Mouse (Mus musculus) left cerebral cortex, adult 18-20 months (tissue): ENCODE data around the gene Clgn. TPM values are rescaled to one million over a fixed set of nuclear protein-coding genes. Genes with fewer than 3 reads are reported as not detected.
"Not testable (repeated sequence)": the region's sequence is repeated elsewhere in the genome, so short reads cannot be mapped to it uniquely, and the experiment has no call there.

Experiments used
- DNase-seq, 2 experiments: peaks; one replicate each; pipeline ENCODE4 v3.0.0; 2021 to 2022; ENCODE audit warnings: low spot score in 2 of 2, mixed read lengths in 1 of 2
- total RNA-seq, 2 experiments: library from RNA; stranded (reverse); gene quantifications; 2 replicates each; pipeline ENCODE4 v1.2.3; 2021

The Clgn gene
- total RNA-seq, 2 experiments from 2014 or later = 8.9 to 11.0 TPM

DNA sequence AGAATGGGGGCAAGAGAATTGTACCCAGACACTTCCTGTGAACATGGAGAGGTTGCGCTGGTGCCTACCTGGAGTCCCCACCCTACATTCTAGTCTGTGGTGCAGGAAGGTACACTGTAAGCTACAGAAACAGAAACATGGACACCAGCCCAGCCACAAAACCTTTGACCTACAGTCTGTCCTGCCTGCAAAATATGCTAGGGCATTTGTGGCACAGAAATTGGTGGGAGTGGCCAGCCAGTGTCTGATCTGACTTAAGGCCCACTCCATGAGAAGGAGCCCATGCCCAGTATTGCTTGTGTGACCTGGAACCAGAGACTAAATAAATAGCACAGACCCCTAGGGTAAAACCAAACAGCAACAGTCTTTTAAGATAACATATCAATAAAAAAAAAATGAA lies 31.7 kb downstream of the Clgn start:
- DNase-seq = no peak

- no peak for DNase-seq
These were observed 33.6 kb downstream of the Clgn start for GRCm38 (mm10) chr8:83423032-83423825.

GRCm38 (mm10) chr8:83425202-83425601 lies 35.5 kb downstream of the Clgn start:
- no peak for DNase-seq

DNA sequence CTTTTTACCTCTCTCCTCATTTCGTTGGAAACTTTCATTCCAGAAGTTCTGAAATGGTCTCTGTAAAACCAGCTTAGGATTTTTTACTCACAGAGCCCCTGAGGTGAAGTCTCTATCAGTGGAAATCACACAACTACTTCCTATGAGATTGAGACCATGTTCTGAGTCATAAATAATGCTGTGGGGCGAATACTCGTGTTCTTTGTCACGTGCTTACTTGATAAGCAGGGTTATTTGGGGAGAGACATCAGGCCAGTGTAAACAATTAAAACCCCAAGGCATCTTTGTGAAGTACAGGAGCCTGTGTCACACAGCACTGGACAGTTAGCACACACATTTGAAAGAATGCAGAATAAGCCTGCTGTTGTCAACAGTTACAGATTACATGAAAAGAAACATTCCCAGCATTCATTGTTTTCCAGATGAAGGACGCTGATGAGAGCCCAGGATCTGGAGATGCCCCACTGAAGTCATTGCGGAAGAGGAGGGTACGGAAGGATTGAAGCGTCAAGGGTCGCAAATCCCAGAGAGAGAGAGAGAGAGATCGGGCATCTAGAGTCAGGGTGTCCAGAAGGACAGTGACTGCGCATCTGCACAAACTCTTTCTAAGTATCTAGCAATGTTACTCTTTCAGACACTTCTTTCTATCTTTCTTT lies 36.6 kb downstream of the Clgn start:
- no peak for DNase-seq

DNA sequence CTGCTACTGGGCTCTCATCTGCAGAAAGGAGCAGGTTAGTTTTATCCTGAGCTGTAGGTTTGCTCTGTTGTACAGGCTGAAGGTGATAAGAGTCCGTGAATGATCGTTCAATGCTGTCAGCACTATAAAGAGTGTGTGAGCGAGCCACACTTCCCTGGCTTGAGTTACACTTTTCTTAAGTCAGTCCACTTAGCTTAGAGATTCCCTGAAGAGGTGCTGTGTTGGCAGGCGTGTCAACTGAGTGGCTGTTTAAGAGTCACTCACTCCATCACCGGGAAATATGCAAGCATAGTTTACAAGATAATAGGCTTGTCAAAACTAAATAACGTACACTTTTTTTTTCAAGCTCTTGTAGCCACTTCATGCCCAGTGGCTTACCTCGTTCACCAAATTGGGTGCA lies 37.3 kb downstream of the Clgn start:
- DNase-seq = no peak

DNA sequence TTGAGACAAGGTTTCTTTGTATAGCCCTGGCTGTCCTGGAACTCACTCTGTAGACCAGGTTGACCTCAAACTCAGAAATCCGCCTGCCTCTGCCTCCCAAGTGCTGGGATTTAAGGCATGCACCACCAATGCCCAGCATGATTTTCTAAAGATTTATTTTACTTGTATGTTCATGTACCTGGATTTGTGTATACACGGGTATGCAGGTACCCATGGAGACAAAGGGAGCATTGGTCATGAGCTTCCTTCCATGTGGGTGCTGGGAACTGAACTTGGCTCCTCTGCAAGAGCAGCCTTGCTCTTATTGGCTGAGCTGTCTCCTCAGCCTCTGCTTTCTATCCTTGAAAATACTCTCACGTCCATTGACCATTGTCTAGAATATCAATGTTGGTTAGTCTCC lies 39.0 kb downstream of the Clgn start:
- not testable (repeated sequence) for DNase-seq

GRCm38 (mm10) chr8:83429071-83429524 lies 39.4 kb downstream of the Clgn start:
- no peak for DNase-seq

- no peak for DNase-seq
These were observed 47.4 kb downstream of the Clgn start for GRCm38 (mm10) chr8:83437077-83437476.

DNA sequence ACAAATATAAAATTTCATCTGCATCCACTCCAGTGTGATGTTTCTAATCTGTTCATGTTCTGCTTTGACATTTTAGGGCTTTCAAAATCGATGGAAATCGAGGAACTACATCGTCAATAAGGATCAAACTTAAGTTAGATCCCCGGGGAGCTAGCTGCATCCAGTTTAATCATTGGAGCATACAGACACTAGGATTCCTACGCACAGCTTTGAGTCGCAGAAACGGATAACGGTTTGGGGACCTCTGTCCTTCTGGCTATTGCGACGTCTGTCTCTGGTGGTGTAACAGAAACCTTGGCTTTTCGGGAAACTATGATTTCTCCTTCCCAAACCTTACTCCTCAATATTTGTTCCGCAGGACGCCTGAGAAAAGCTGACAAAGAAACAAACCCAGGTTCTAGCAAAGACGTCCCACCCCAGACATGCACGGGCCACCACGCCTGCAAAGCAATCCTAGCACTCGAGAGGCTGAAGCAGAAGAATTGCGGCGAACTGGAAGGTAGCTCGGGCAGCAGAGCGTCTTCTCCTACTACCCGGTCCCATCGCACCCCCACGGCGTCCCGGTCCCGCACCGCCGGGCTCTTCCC lies 52.1 kb downstream of the Clgn start:
- DNase-seq = no peak

DNA sequence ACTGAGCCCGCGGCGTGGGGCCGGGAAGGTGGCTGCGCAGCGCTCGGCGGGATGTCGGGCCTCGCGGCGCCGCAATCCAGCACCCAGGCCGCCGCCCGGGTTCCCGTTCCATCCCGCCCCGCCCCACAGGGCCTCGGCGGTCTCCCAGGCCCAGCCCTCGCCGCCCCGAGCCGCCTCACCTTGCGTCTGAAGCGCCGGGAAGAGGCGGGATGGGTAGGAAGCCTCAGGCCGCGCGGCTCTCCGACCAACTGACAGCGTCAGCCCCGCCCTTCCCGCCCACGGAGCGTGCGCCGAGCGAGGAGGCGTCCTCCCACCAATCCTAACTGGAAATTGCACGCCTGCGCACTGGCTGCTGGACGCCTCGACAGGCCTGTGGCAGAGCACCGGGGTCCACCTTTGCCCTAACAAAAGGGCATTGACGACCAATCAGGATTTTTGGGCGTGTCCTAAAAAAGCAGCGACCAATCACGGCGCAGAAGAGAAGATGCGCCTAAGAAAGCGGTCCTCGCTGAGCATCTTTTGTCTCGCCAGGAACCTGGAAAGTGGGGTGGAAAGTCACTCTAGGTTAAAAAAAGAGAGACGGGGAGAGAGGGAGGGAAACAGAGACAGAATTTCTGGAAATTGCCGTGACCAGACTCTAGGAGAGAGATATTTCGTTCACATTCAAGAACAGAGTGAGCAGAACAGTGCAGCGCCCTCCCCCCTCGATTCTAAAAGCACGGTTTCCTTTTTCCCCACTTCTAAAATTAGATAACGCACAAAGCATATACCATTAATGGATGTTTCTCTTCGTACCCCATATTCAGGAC lies 52.8 kb downstream of the Clgn start:
- peak; percentile 95 to 96 for DNase-seq

- DNase-seq = no peak
These were observed 53.4 kb downstream of the Clgn start for GRCm38 (mm10) chr8:83443052-83443400.

GRCm38 (mm10) chr8:83449960-83450359 lies 60.3 kb downstream of the Clgn start:
- peak; percentile 18 to 36 for DNase-seq

DNA sequence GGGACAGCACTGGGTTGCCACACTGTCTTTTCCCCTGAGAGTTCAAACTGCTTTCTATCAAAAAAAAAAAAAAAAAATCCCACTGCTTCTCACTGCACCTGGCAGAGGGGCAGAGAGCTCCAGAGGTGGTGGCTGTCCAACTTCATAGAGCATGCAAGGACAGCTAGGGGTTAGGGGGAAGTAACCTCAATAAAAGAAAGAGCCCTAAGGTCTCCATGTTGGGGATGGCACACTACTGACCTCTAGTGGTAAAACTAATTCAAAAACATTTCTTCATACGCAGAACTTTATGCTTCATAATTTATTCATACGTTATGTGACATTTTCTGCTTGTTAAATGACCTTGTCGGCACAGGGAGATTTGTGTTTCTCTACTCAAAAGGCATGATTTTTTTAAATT lies 61.4 kb downstream of the Clgn start:
- DNase-seq = no peak

DNA sequence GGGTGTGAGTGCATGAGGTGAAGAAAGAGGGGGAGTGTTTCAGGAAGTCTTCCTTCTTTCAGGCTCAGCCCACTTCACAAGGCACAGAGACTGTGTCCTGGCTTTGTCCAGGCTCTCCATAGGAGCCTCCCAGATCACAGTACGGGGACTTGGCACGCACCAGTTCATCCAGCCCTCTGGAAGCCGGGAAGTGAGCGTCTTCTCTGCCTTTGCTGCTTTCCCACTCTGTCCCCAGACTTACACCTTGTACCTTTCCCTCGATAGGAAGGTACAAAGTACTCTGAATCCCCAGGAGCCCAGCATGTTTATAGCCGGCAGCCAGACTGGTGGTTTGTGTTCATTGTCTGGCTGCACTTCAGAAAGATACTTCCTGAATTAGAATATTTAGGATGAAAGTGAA lies 67.5 kb downstream of the Clgn start:
- DNase-seq = no peak

- DNase-seq = no peak
These were observed 68.6 kb downstream of the Clgn start, which contains the start of gene Scoc for GRCm38 (mm10) chr8:83458222-83458621. Scoc (minus strand) TSS chr8:83458391.

- no peak for DNase-seq
These were observed 69.9 kb downstream of the Clgn start for GRCm38 (mm10) chr8:83459606-83460005.

Other genes starting within 250 kb of the Clgn start
- 10 to 100 TPM; 96.2 to 97.5 TPM for gene Tbc1d9, start 224.5 kb upstream of the Clgn start, total RNA-seq
- 1 to 10 TPM; 1.8 to 2.0 TPM for gene Gm10645, start 223.7 kb upstream of the Clgn start, total RNA-seq
- under 1 TPM in 1 of 2 experiments, not detected in 1; 0.28 TPM for gene Ucp1, start 99.5 kb upstream of the Clgn start, total RNA-seq
- 10 to 100 TPM; 12.3 to 13.8 TPM for gene Elmod2, start 57.4 kb upstream of the Clgn start, total RNA-seq
- not detected for gene Mgat4d, start 41.4 kb upstream of the Clgn start, total RNA-seq
- gene Scoc, start 68.5 kb downstream of the Clgn start, total RNA-seq = 100 to 1,000 TPM; 218 to 232 TPM
- gene Olfr370, start 145.9 kb downstream of the Clgn start, total RNA-seq = not detected
- gene Ndufb7, start 176.8 kb downstream of the Clgn start, total RNA-seq = 100 to 1,000 TPM; 136 to 155 TPM
- gene Tecr, start 218.1 kb downstream of the Clgn start, total RNA-seq = 100 to 1,000 TPM; 600 to 661 TPM
- 10 to 100 TPM; 61.3 to 66.7 TPM for gene Dnajb1, start 218.3 kb downstream of the Clgn start, total RNA-seq